ENCODE assay signal across 12 mouse cellular contexts in genomic region chr5:38446316-38446975, GRCm38 (mm10). TPM values are rescaled to one million over a fixed set of nuclear protein-coding genes. Genes with fewer than 3 reads are reported as not detected.
A peak's percentile ranks its signal among the peaks of the same experiment; 100 is the strongest.
DNase-seq lines count a peak whose midpoint lies in the region; ATAC-seq lines count a peak whose summit lies in the region.
"Had no signal": no experiment of that assay in that cellular context is flagged by ENCODE, and none has a peak within 500 bp of the region (broad histone marks: within the 10 kb centered on the region; RNA-seq: fewer than 3 reads in every experiment).

No protein-coding gene starts in this region.

- H3K36me3 ChIP-seq in embryonic facial prominence, embryonic 14.5 days (ENCODE audit: control insufficient read depth, insufficient read depth, low read length), result no peaks in the 10 kb centered on the region
- H3K36me3 ChIP-seq in embryonic facial prominence, embryonic 10.5 days (replicated peaks), result no peaks in the 10 kb centered on the region
- H3K36me3 ChIP-seq: heart, embryonic 13.5 days had no signal

- no peak overlapping the region for H3K4me3 ChIP-seq in embryonic facial prominence, embryonic 14.5 days (ENCODE audit: low read depth, low read length)
- no peak overlapping the region for H3K4me3 ChIP-seq in embryonic facial prominence, embryonic 10.5 days
- H3K4me3 ChIP-seq: erythroblast, embryonic 14.5 days; heart, embryonic 13.5 days had no signal

- WGBS in embryonic facial prominence, embryonic 14.5 days, result 57% methylated on average over 13 of the region's 14 CpGs
- WGBS in embryonic facial prominence, embryonic 10.5 days, result 73% methylated on average over 14 of the region's 14 CpGs

- no peak for ATAC-seq in embryonic facial prominence, embryonic 14.5 days (ENCODE audit: low read depth)
- ATAC-seq in erythroblast, adult 5-6 weeks (replicated peaks; ENCODE audit: low FRiP score, poor library complexity, severe bottlenecking), result no peak
- ATAC-seq: liver, postnatal 0 days had no signal

- no peak overlapping the region for H3K27ac ChIP-seq in embryonic facial prominence, embryonic 14.5 days (replicated peaks; ENCODE audit: low read depth, low read length)
- H3K27ac ChIP-seq in embryonic facial prominence, embryonic 10.5 days (replicated peaks), result no peak overlapping the region
- H3K27ac ChIP-seq: heart, embryonic 13.5 days had no signal

- H3K4me1 ChIP-seq in embryonic facial prominence, embryonic 14.5 days (ENCODE audit: control insufficient read depth, insufficient read depth, low read length), result no peaks in the 10 kb centered on the region
- H3K4me1 ChIP-seq in embryonic facial prominence, embryonic 10.5 days, result no peaks in the 10 kb centered on the region
- H3K4me1 ChIP-seq: heart, embryonic 13.5 days had no signal

- H3K9ac ChIP-seq in embryonic facial prominence, embryonic 14.5 days (ENCODE audit: low read depth, low read length), result no peak overlapping the region
- H3K9ac ChIP-seq: heart, embryonic 13.5 days; liver, postnatal 0 days had no signal

- no peaks in the 10 kb centered on the region for H3K9me3 ChIP-seq in embryonic facial prominence, embryonic 14.5 days (ENCODE audit: control insufficient read depth, low read length)
- H3K9me3 ChIP-seq in embryonic facial prominence, embryonic 10.5 days, result no peaks in the 10 kb centered on the region
- H3K9me3 ChIP-seq: heart, embryonic 13.5 days had no signal

- DNase-seq in embryonic facial prominence, embryonic 14.5 days (ENCODE audit: low spot score), result peak; percentile 23
- DNase-seq in embryonic facial prominence, embryonic 10.5 days (ENCODE audit: low spot score), result no peak
- peak; percentile 49 for DNase-seq in right cerebral cortex, adult 18-20 months
- no peak for DNase-seq in right cerebral cortex, postnatal 14 days
- peak; percentile 49 to 63 for DNase-seq in cerebellum, adult 18-20 months
- peak; percentile 9 to 13 for DNase-seq in urinary bladder, postnatal 36 days (ENCODE audit: low spot score in 2 of 2)
- no peak for DNase-seq in yolk sac, embryonic 10.5 days (ENCODE audit: low spot score)
- DNase-seq: kidney, postnatal 10 days; liver, postnatal 0 days had no signal

- H3K4me2 ChIP-seq in embryonic facial prominence, embryonic 14.5 days (ENCODE audit: low read depth, low read length), result no peak overlapping the region
- H3K4me2 ChIP-seq: heart, embryonic 13.5 days had no signal

- H3K27me3 ChIP-seq in embryonic facial prominence, embryonic 14.5 days (replicated peaks; ENCODE audit: control insufficient read depth, insufficient read depth, low read length), result no peaks in the 10 kb centered on the region
- no peaks in the 10 kb centered on the region for H3K27me3 ChIP-seq in embryonic facial prominence, embryonic 10.5 days (replicated peaks; ENCODE audit: low read depth, poor library complexity, severe bottlenecking)
- H3K27me3 ChIP-seq: heart, embryonic 13.5 days had no signal

RNA-seq across cellular contexts. Expression of gene Slc2a9, which starts 56.5 kb away (rescaled TPM):
- polyA plus RNA-seq in embryonic facial prominence, embryonic 14.5 days (2014; fragmentation: Nextera tagmentation; extraction: Ambion mirVana), result 0.56 and 0.76 TPM in 2 replicates
- polyA plus RNA-seq in embryonic facial prominence, embryonic 10.5 days (2016; fragmentation: Nextera tagmentation; extraction: Ambion mirVana), result 0.34 TPM in 1 of 2 replicates, not detected in the other
- 3.8 TPM in 1 of 2 replicates, not detected in the other for total RNA-seq in erythroblast, adult 5-6 weeks (2015; ENCODE audit: low replicate concordance)
- total RNA-seq in erythroblast, adult 5-6 weeks (2017; ENCODE audit: low replicate concordance), result 0.51 and 0.84 TPM in 2 replicates

Comparison
In these comparisons a context has a peak if more than half of its experiments do, and no peak if none do; other contexts are left out.
1. DNase-seq: peak in embryonic facial prominence, embryonic 14.5 days (single experiment), right cerebral cortex, adult 18-20 months (single experiment), cerebellum, adult 18-20 months (2 of 2) and urinary bladder, postnatal 36 days (2 of 2); none in embryonic facial prominence, embryonic 10.5 days (single experiment), right cerebral cortex, postnatal 14 days (single experiment) and yolk sac, embryonic 10.5 days (single experiment).